Mouse (Mus musculus) stomach, embryonic 14.5 days (tissue): ENCODE data around the gene Usp15. TPM values are rescaled to one million over a fixed set of nuclear protein-coding genes. Genes with fewer than 3 reads are reported as not detected.

ENCODE experiments used
- ATAC-seq: fragments of 200-750 bp; cut with Nextera tagmentation; 2 replicates; pipeline ENCODE4 v1.8.0; 2017; ENCODE audit warnings: low read depth, moderate TSS enrichment; ENCODE audit not compliant: insufficient number of reproducible peaks, insufficient read depth, low FRiP score
- H3K27ac ChIP-seq: fragments of 300-500 bp; sonication (generic); 2 replicates; pipeline ENCODE4 v1.5.1; 2014; ENCODE audit warnings: mild to moderate bottlenecking, low read length, moderate library complexity, mixed read lengths
- H3K27me3 ChIP-seq: fragments of 300-500 bp; sonication (generic); 2 replicates; pipeline ENCODE4 v1.6.1; 2014; ENCODE audit warnings: low read length, control low read depth, mixed read lengths; ENCODE audit not compliant: control insufficient read depth, insufficient read depth
- H3K36me3 ChIP-seq: fragments of 300-500 bp; sonication (generic); 2 replicates; pipeline ENCODE4 v1.6.1; 2014; ENCODE audit warnings: mild to moderate bottlenecking, control low read depth, low read length, moderate library complexity, mixed read lengths; ENCODE audit not compliant: control insufficient read depth, insufficient read depth
- H3K4me1 ChIP-seq: fragments of 300-500 bp; sonication (generic); 2 replicates; pipeline ENCODE4 v1.6.1; 2014; ENCODE audit warnings: low read length, control low read depth, mixed read lengths; ENCODE audit not compliant: control insufficient read depth, insufficient read depth
- H3K4me2 ChIP-seq: fragments of 300-500 bp; sonication (generic); replicated peaks from 2 replicates; pipeline ENCODE4 v1.6.1; 2014; ENCODE audit warnings: low read depth, low read length, control low read depth
- H3K4me3 ChIP-seq: fragments of 300-500 bp; sonication (generic); 2 replicates; pipeline ENCODE4 v1.5.1; 2014; ENCODE audit warnings: low read depth, low read length, control low read depth
- H3K9ac ChIP-seq: fragments of 300-500 bp; sonication (generic); replicated peaks from 2 replicates; pipeline ENCODE4 v1.6.1; 2014; ENCODE audit warnings: low read depth, mild to moderate bottlenecking, control low read depth, low read length, moderate library complexity, mixed read lengths
- H3K9me3 ChIP-seq: fragments of 300-500 bp; sonication (generic); 2 replicates; pipeline ENCODE4 v1.6.1; 2016; ENCODE audit warnings: low read depth, low read length, control low read depth; ENCODE audit not compliant: control insufficient read depth
- WGBS: fragments of 180-500 bp; shearing (Covaris S2); extraction: QIAGEN DNeasy Blood & Tissue Kit; methylation state at CpG from one replicate; pipeline ENCODE4 v1.1.7; 2014; 5-methylcytosine and 5-hydroxymethylcytosine counted together
- polyA plus RNA-seq: library from polyadenylated mRNA; unstranded; fragments of >200 nt; fragmentation: Nextera tagmentation; extraction: Ambion mirVana; gene quantifications from 2 replicates; pipeline ENCODE4 v1.2.1, GENCODE M21; 2014

Gene Usp15
- polyA plus RNA-seq, 1 experiment from 2014 or later: 82.5 TPM

DNA sequence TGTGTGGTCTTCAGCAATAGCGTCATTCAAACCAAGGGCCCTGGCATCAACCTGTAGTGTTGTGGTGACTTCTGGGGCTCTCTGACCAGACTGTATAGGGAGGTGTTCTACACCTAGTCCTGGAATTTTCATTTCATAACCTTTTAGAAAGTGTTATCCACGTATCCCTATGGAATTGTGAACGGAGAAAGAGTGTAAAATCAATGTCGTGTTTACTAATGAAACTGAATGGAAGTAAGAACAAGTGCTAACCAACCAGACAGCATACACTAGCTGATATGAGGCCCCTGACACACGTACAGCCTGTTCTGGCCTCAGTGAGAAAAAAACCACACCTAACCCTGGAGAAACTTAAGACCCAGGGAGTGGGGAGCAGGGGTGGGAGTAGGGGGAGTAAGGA, 4.6 kb upstream of the Usp15 start:
- Histone ChIP-seq H3K9ac (no peak overlapping the region), H3K27me3 (no peaks in the 10 kb centered on the region), H3K36me3 (no peaks in the 10 kb centered on the region), H3K9me3 (no peaks in the 10 kb centered on the region), H3K4me2 (no peak overlapping the region), H3K4me1 (no peaks in the 10 kb centered on the region), H3K27ac (no peak overlapping the region), H3K4me3 (no peak overlapping the region)
- WGBS: 82% methylated on average over 5 of the region's 5 CpGs
- no peak for ATAC-seq

DNA sequence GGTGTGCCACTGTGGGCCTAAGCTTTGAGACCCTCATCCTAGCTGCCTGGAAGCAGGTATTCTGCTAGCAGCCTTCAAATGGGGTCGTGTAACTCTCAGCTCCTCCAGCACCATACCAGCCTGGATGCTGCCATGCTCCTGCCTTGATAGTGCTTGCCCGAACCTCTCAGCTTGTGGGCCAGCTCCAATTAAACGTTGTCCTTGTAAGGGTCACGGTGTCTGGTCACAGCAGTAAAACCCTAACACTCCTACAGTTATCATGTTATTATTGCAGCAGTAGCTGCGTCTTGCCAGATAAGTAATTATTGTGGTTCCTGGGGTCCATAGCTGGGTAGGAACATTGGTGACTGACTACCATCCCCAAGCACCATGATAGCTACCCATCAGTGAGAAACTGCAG, 4.2 kb upstream of the Usp15 start:
- H3K27me3 ChIP-seq: no peaks in the 10 kb centered on the region
- no peak overlapping the region for H3K9ac ChIP-seq
- H3K4me3 ChIP-seq: no peak overlapping the region
- H3K36me3 ChIP-seq: no peaks in the 10 kb centered on the region
- 90% methylated on average over 5 of the region's 5 CpGs for WGBS
- H3K9me3 ChIP-seq: no peaks in the 10 kb centered on the region
- no peak overlapping the region for H3K27ac ChIP-seq
- no peak overlapping the region for H3K4me2 ChIP-seq
- no peak for ATAC-seq
- no peaks in the 10 kb centered on the region for H3K4me1 ChIP-seq

DNA sequence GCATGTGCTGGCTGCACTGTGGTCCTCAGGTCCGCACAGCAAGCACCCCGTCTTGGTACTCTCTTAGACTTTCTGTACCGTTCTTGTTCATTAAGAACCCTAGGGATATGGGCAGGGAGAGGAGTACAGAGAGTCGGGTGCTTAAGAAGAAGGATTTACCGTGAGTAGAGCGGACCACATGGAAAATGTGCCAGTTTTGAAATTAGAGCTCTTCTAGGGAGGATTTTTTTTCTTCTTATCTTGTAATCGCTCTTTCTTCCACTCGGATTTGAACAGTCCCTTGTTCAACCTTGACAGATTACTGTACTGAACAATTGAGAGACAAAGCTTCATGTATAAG, 3.5 kb upstream of the Usp15 start:
- Histone ChIP-seq H3K4me1 (0 out of 2 replicates have a peak, but pooled peaks cover 3% of the 10 kb centered on the region), H3K9me3 (no peaks in the 10 kb centered on the region), H3K9ac (no peak overlapping the region), H3K4me2 (no peak overlapping the region), H3K27me3 (no peaks in the 10 kb centered on the region), H3K27ac (no peak overlapping the region), H3K36me3 (no peaks in the 10 kb centered on the region), H3K4me3 (no peak overlapping the region)
- 77% methylated on average over 8 of the region's 8 CpGs for WGBS
- ATAC-seq: no peak

- H3K36me3 ChIP-seq: no peaks in the 10 kb centered on the region
- no peaks in the 10 kb centered on the region for H3K9me3 ChIP-seq
- no peaks in the 10 kb centered on the region for H3K27me3 ChIP-seq
- WGBS: 78% methylated on average over 19 of the region's 19 CpGs
- H3K4me3 ChIP-seq: no peak overlapping the region
- H3K4me1 ChIP-seq: 0 out of 2 replicates have a peak, but pooled peaks cover 5% of the 10 kb centered on the region
- H3K4me2 ChIP-seq: no peak overlapping the region
- H3K27ac ChIP-seq: no peak overlapping the region
- ATAC-seq: no peak
- H3K9ac ChIP-seq: no peak overlapping the region
Observed at GRCm38 (mm10) chr10:123199615-123200319, 3.0 kb upstream of the Usp15 start.

DNA sequence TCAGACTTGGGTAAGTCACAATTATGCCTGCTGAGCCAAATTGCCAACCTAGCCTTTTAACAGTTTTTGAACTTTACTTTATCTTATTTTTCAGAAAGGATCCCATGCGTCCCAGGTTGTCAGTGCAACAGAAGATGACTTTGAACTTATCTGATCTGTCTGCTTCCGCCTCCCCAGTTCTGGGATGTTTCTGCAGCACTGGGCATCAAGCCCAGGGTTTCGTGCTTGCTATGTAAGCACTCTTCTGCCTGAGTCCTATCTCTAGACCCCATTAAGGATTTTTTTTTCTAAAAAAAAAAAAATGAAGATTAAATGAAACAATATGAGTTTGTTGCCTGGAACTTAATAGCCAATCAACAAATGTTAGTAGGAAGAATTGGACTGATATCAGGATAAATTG, 2.3 kb upstream of the Usp15 start:
- 66% methylated on average over 3 of the region's 3 CpGs for WGBS
- Histone ChIP-seq H3K4me2 (no peak overlapping the region), H3K9ac (no peak overlapping the region), H3K27me3 (no peaks in the 10 kb centered on the region), H3K4me3 (no peak overlapping the region), H3K36me3 (no peaks in the 10 kb centered on the region), H3K9me3 (no peaks in the 10 kb centered on the region), H3K4me1 (0 out of 2 replicates have a peak, but pooled peaks cover 5% of the 10 kb centered on the region), H3K27ac (no peak overlapping the region)
- no peak for ATAC-seq

DNA sequence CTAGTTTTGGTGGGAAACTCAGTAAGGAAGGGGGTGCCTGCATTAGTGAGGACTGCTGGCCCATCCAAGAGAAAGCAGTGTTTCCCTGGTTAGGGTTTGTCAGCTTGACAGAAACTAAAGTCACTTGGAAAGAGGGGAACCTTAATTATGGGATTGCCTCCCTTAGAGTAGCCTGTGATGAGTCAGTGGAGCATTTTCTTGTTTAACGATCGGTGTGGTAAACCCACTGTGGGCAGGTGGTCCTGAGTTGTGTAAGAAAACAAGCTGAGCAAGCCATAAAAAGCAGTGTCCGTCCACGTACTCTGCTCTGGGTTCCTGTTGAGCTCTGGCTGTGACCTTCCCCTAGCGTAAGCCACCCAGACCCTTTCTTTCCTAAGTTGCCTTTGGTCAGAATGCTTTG, 1.4 kb upstream of the Usp15 start:
- Histone ChIP-seq H3K27ac (no peak overlapping the region), H3K36me3 (no peaks in the 10 kb centered on the region), H3K9me3 (no peaks in the 10 kb centered on the region), H3K9ac (no peak overlapping the region), H3K27me3 (no peaks in the 10 kb centered on the region), H3K4me2 (no peak overlapping the region), H3K4me1 (0 out of 2 replicates have a peak, but pooled peaks cover 5% of the 10 kb centered on the region), H3K4me3 (no peak overlapping the region)
- WGBS: 88% methylated on average over 5 of the region's 5 CpGs
- no peak for ATAC-seq

- peak overlapping the region; percentile 56 for H3K4me2 ChIP-seq
- 0 out of 2 replicates have a peak, but pooled peaks cover 5% of the 10 kb centered on the region for H3K4me1 ChIP-seq
- no peaks in the 10 kb centered on the region for H3K9me3 ChIP-seq
- H3K9ac ChIP-seq: peak overlapping the region; percentile 82
- ATAC-seq: peak; percentile 72
- no peaks in the 10 kb centered on the region for H3K27me3 ChIP-seq
- 1% methylated on average over 59 of the region's 66 CpGs for WGBS
- H3K4me3 ChIP-seq: peak overlapping the region; percentile 94
- H3K36me3 ChIP-seq: no peaks in the 10 kb centered on the region
- H3K27ac ChIP-seq: peak overlapping the region; percentile 91
Observed at GRCm38 (mm10) chr10:123195961-123196834, 597 bp downstream of the Usp15 start.

DNA sequence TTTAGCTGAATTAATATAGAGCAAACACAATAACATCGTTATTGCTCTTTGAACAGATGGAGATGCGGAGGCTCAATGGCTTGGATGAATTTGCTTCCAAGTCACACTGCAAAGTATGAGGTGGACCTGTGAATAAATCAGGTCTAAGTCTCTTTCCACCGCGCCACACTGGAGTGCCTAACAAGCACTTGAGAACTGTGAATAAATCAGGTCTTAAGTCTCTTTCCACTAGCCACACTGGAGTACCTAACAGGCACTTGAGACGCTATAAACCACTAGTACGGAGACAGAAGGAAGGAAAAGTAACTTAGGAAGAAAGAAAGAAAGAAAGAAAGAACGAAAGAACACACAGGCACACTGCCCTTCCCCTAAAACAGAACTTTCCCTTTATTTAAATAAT, 1.3 kb downstream of the Usp15 start:
- Histone ChIP-seq H3K4me1 (0 out of 2 replicates have a peak, but pooled peaks cover 5% of the 10 kb centered on the region), H3K36me3 (no peaks in the 10 kb centered on the region), H3K9ac (0 out of 2 replicates have a peak overlapping the region, but pooled peaks have one; percentile 1), H3K4me3 (peak overlapping the region; percentile 94), H3K27me3 (no peaks in the 10 kb centered on the region), H3K9me3 (no peaks in the 10 kb centered on the region), H3K27ac (0 out of 2 replicates have a peak overlapping the region, but pooled peaks have one; percentile 1), H3K4me2 (peak overlapping the region; percentile 56)
- 16% methylated on average over 7 of the region's 7 CpGs for WGBS
- no peak for ATAC-seq
